Mouse (Mus musculus): Measurements from ENCODE around the gene Ahnak. TPM values are rescaled to one million over a fixed set of nuclear protein-coding genes. Genes with fewer than 3 reads are reported as not detected.
A peak's percentile ranks its signal among the peaks of the same experiment; 100 is the strongest.

Gene Ahnak
- polyA plus RNA-seq, 1 experiment from 2014 or later, result 4.5 TPM

- DNase-seq (ENCODE audit: low spot score) (no peak), ATAC-seq (ENCODE audit: insufficient read depth, low FRiP score, low TSS enrichment) (no peak)
- Histone ChIP-seq H3K4me2 (ENCODE audit: low read depth) (no peak overlapping the region), H3K9me3 (ENCODE audit: control insufficient read depth, low read length) (no peaks in the 10 kb centered on the region), H3K36me3 (ENCODE audit: control insufficient read depth, insufficient read depth, low read length) (no peaks in the 10 kb centered on the region), H3K9ac (ENCODE audit: low read length) (no peak overlapping the region), H3K27me3 (ENCODE audit: control insufficient read depth, insufficient read depth, low read length) (no peaks in the 10 kb centered on the region), H3K4me1 (ENCODE audit: control insufficient read depth, insufficient read depth, low read length) (no peaks in the 10 kb centered on the region), H3K4me3 (ENCODE audit: low read depth, low read length) (no peak overlapping the region), H3K27ac (ENCODE audit: low read depth, low read length) (no peak overlapping the region)
- WGBS, result 85% methylated on average over 2 of the region's 2 CpGs
Observed at GRCm38 (mm10) chr19:9070316-9070715, 81.2 kb downstream of the Ahnak start.

GRCm38 (mm10) chr19:9071456-9072156 is 82.5 kb downstream of the Ahnak start:
- Histone ChIP-seq H3K9me3 (ENCODE audit: control insufficient read depth, low read length) (no peaks in the 10 kb centered on the region), H3K4me2 (ENCODE audit: low read depth) (no peak overlapping the region), H3K36me3 (ENCODE audit: control insufficient read depth, insufficient read depth, low read length) (no peaks in the 10 kb centered on the region), H3K27me3 (ENCODE audit: control insufficient read depth, insufficient read depth, low read length) (no peaks in the 10 kb centered on the region), H3K4me1 (ENCODE audit: control insufficient read depth, insufficient read depth, low read length) (no peaks in the 10 kb centered on the region), H3K27ac (ENCODE audit: low read depth, low read length) (no peak overlapping the region), H3K4me3 (ENCODE audit: low read depth, low read length) (no peak overlapping the region), H3K9ac (ENCODE audit: low read length) (0 out of 2 replicates have a peak overlapping the region, but pooled peaks have one; percentile 0)
- DNase-seq (ENCODE audit: low spot score), result no peak
- ATAC-seq (ENCODE audit: insufficient read depth, low FRiP score, low TSS enrichment), result no peak
- 57% methylated on average over 7 of the region's 7 CpGs for WGBS

GRCm38 (mm10) chr19:9072157-9072530 is 83.1 kb downstream of the Ahnak start:
- no peak overlapping the region for H3K4me2 ChIP-seq (ENCODE audit: low read depth)
- no peaks in the 10 kb centered on the region for H3K27me3 ChIP-seq (ENCODE audit: control insufficient read depth, insufficient read depth, low read length)
- H3K9ac ChIP-seq (ENCODE audit: low read length), result no peak overlapping the region
- no peak overlapping the region for H3K27ac ChIP-seq (ENCODE audit: low read depth, low read length)
- ATAC-seq (ENCODE audit: insufficient read depth, low FRiP score, low TSS enrichment) (no peak), DNase-seq (ENCODE audit: low spot score) (no peak)
- H3K4me3 ChIP-seq (ENCODE audit: low read depth, low read length), result no peak overlapping the region
- no peaks in the 10 kb centered on the region for H3K4me1 ChIP-seq (ENCODE audit: control insufficient read depth, insufficient read depth, low read length)
- 91% methylated on average over 2 of the region's 2 CpGs for WGBS
- no peaks in the 10 kb centered on the region for H3K36me3 ChIP-seq (ENCODE audit: control insufficient read depth, insufficient read depth, low read length)
- no peaks in the 10 kb centered on the region for H3K9me3 ChIP-seq (ENCODE audit: control insufficient read depth, low read length)

GRCm38 (mm10) chr19:9073776-9074411 is 84.8 kb downstream of the Ahnak start:
- H3K4me2 ChIP-seq (ENCODE audit: low read depth), result no peak overlapping the region
- H3K9ac ChIP-seq (ENCODE audit: low read length), result no peak overlapping the region
- H3K36me3 ChIP-seq (ENCODE audit: control insufficient read depth, insufficient read depth, low read length), result no peaks in the 10 kb centered on the region
- H3K4me3 ChIP-seq (ENCODE audit: low read depth, low read length), result no peak overlapping the region
- no peaks in the 10 kb centered on the region for H3K27me3 ChIP-seq (ENCODE audit: control insufficient read depth, insufficient read depth, low read length)
- WGBS, result 77% methylated on average over 12 of the region's 12 CpGs
- H3K27ac ChIP-seq (ENCODE audit: low read depth, low read length), result no peak overlapping the region
- ATAC-seq (ENCODE audit: insufficient read depth, low FRiP score, low TSS enrichment) (no peak), DNase-seq (ENCODE audit: low spot score) (no peak)
- H3K9me3 ChIP-seq (ENCODE audit: control insufficient read depth, low read length), result no peaks in the 10 kb centered on the region
- H3K4me1 ChIP-seq (ENCODE audit: control insufficient read depth, insufficient read depth, low read length), result no peaks in the 10 kb centered on the region

GRCm38 (mm10) chr19:9074424-9074823 is 85.3 kb downstream of the Ahnak start:
- 69% methylated on average over 4 of the region's 4 CpGs for WGBS
- ATAC-seq (ENCODE audit: insufficient read depth, low FRiP score, low TSS enrichment), result no peak
- no peak overlapping the region for H3K9ac ChIP-seq (ENCODE audit: low read length)

GRCm38 (mm10) chr19:9075558-9075957 is 86.5 kb downstream of the Ahnak start:
- DNase-seq (ENCODE audit: low spot score), result no peak
- Histone ChIP-seq H3K4me1 (ENCODE audit: control insufficient read depth, insufficient read depth, low read length) (no peaks in the 10 kb centered on the region), H3K27me3 (ENCODE audit: control insufficient read depth, insufficient read depth, low read length) (no peaks in the 10 kb centered on the region), H3K9ac (ENCODE audit: low read length) (no peak overlapping the region), H3K4me2 (ENCODE audit: low read depth) (no peak overlapping the region), H3K4me3 (ENCODE audit: low read depth, low read length) (no peak overlapping the region), H3K36me3 (ENCODE audit: control insufficient read depth, insufficient read depth, low read length) (no peaks in the 10 kb centered on the region), H3K27ac (ENCODE audit: low read depth, low read length) (no peak overlapping the region), H3K9me3 (ENCODE audit: control insufficient read depth, low read length) (no peaks in the 10 kb centered on the region)
- 87% methylated on average over 2 of the region's 2 CpGs for WGBS
- ATAC-seq (ENCODE audit: insufficient read depth, low FRiP score, low TSS enrichment), result no peak

More at GRCm38 (mm10) chr19:9074424-9074823, 85.3 kb downstream of the Ahnak start:
- no peaks in the 10 kb centered on the region for H3K4me1 ChIP-seq (ENCODE audit: control insufficient read depth, insufficient read depth, low read length)
- H3K27me3 ChIP-seq (ENCODE audit: control insufficient read depth, insufficient read depth, low read length), result no peaks in the 10 kb centered on the region
- no peaks in the 10 kb centered on the region for H3K36me3 ChIP-seq (ENCODE audit: control insufficient read depth, insufficient read depth, low read length)
- no peak for DNase-seq (ENCODE audit: low spot score)
- no peak overlapping the region for H3K4me3 ChIP-seq (ENCODE audit: low read depth, low read length)
- no peak overlapping the region for H3K27ac ChIP-seq (ENCODE audit: low read depth, low read length)
- H3K9me3 ChIP-seq (ENCODE audit: control insufficient read depth, low read length), result no peaks in the 10 kb centered on the region
- no peak overlapping the region for H3K4me2 ChIP-seq (ENCODE audit: low read depth)

- Histone ChIP-seq H3K4me1 (ENCODE audit: control insufficient read depth, insufficient read depth, low read length) (no peaks in the 10 kb centered on the region), H3K36me3 (ENCODE audit: control insufficient read depth, insufficient read depth, low read length) (no peaks in the 10 kb centered on the region), H3K9ac (ENCODE audit: low read length) (no peak overlapping the region), H3K27ac (ENCODE audit: low read depth, low read length) (no peak overlapping the region), H3K4me3 (ENCODE audit: low read depth, low read length) (no peak overlapping the region), H3K9me3 (ENCODE audit: control insufficient read depth, low read length) (no peaks in the 10 kb centered on the region), H3K27me3 (ENCODE audit: control insufficient read depth, insufficient read depth, low read length) (no peaks in the 10 kb centered on the region), H3K4me2 (ENCODE audit: low read depth) (no peak overlapping the region)
- WGBS, result 89% methylated on average over 3 of the region's 3 CpGs
- ATAC-seq (ENCODE audit: insufficient read depth, low FRiP score, low TSS enrichment) (no peak), DNase-seq (ENCODE audit: low spot score) (no peak)
Observed at GRCm38 (mm10) chr19:9076035-9076434, 87.0 kb downstream of the Ahnak start.

- no peaks in the 10 kb centered on the region for H3K4me1 ChIP-seq (ENCODE audit: control insufficient read depth, insufficient read depth, low read length)
- DNase-seq (ENCODE audit: low spot score), result no peak
- 82% methylated on average over 4 of the region's 4 CpGs for whole genome bisulfite sequencing
Observed at GRCm38 (mm10) chr19:9076982-9077660, 88.0 kb downstream of the Ahnak start.

More at GRCm38 (mm10) chr19:9076982-9077660, 88.0 kb downstream of the Ahnak start:
- no peaks in the 10 kb centered on the region for H3K9me3 ChIP-seq (ENCODE audit: control insufficient read depth, low read length)
- H3K27ac ChIP-seq (ENCODE audit: low read depth, low read length), result no peak overlapping the region
- no peak overlapping the region for H3K9ac ChIP-seq (ENCODE audit: low read length)
- no peak for ATAC-seq (ENCODE audit: insufficient read depth, low FRiP score, low TSS enrichment)
- no peaks in the 10 kb centered on the region for H3K27me3 ChIP-seq (ENCODE audit: control insufficient read depth, insufficient read depth, low read length)
- no peak overlapping the region for H3K4me3 ChIP-seq (ENCODE audit: low read depth, low read length)
- H3K4me2 ChIP-seq (ENCODE audit: low read depth), result no peak overlapping the region
- no peaks in the 10 kb centered on the region for H3K36me3 ChIP-seq (ENCODE audit: control insufficient read depth, insufficient read depth, low read length)
